Mouse (Mus musculus) brain, embryonic 14.5 days (tissue): ENCODE data around the gene Thsd4.

ENCODE experiments used
- CTCF ChIP-seq: fragments of 200-500 bp; IDR thresholded peaks from 2 replicates; pipeline ENCODE4 v1.5.1; 2012; ENCODE audit warnings: inconsistent platforms, mild to moderate bottlenecking, moderate library complexity, borderline replicate concordance; ENCODE audit not compliant: insufficient read depth, insufficient read length; ENCODE audit errors: extremely low read depth
- POLR2A ChIP-seq: fragments of 200-500 bp; IDR thresholded peaks from 2 replicates; pipeline ENCODE4 v1.6.1; 2012; ENCODE audit warnings: mild to moderate bottlenecking, inconsistent platforms, borderline replicate concordance; ENCODE audit not compliant: poor library complexity, insufficient read depth, insufficient read length, severe bottlenecking; ENCODE audit errors: extremely low read depth

- no peak for TF ChIP-seq CTCF
- no peak for TF ChIP-seq POLR2A
Observed at GRCm38 (mm10) chr9:60008936-60009335, 512.9 kb downstream of the Thsd4 start.
